Mouse (Mus musculus) olfactory bulb, adult 2 months (tissue): ENCODE measurements around the gene Nrip2.

ENCODE experiments used
- CTCF ChIP-seq: fragments of 200-500 bp; IDR thresholded peaks from 2 replicates; pipeline ENCODE4 v1.5.1; 2012; ENCODE audit warnings: low read depth, mild to moderate bottlenecking, low read length, moderate library complexity; ENCODE audit not compliant: insufficient read depth
- POLR2A ChIP-seq: fragments of 200-500 bp; IDR thresholded peaks from 2 replicates; pipeline ENCODE4 v1.6.1; 2012; ENCODE audit warnings: mild to moderate bottlenecking, low read depth, low read length, moderate library complexity; ENCODE audit not compliant: insufficient read depth

DNA sequence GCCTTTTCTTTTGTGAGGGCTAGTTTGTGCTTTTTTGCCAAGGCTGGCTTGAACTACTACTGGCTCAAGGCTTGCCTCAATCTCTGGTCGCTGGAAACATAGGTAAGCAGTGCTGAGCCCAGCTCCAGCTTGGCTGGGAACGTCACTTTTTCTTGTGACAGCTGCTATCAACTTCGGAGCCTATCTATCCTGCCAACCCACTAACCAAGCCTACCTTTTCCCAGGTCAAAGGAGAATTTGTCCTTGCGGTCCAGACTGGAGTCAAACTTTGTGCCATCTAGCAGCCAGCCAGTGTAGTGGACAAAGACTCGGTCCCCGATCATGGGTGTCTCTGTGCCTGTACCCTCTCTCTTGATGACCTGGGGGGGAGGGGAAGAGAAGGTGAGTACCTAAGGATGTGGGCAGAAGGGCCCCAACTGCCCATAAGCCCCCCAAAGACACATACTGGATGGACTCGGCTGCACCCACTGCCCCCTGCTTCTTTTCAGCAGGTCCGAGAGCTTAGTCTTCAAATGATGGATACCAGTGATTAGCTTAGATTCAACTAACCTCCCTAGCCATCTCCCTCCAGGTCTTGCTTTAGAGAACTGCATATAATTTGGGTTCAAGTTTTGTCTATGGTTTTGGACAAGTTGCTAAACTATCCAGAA, 37.4 kb downstream of the Nrip2 start:
- TF ChIP-seq CTCF (no peak), POLR2A (no peak)
